Mouse (Mus musculus) adrenal gland, adult 2 months (tissue): Measurements from ENCODE around the gene Scn2a. TPM values are rescaled to one million over a fixed set of nuclear protein-coding genes. Genes with fewer than 3 reads are reported as not detected.
A peak's percentile ranks its signal among the peaks of the same experiment; 100 is the strongest.

Experiments used
- DNase-seq: peaks from one replicate; pipeline ENCODE4 v3.0.0; 2021
- long read RNA-seq: library from polyadenylated mRNA; stranded (forward); transcript quantifications from one replicate; pipeline ENCODE4 v2.0.0, GENCODE M21; 2021
- polyA plus RNA-seq: library from polyadenylated mRNA; depleted of rRNA; stranded (reverse); fragments of >200 nt; gene quantifications from 2 replicates; pipeline ENCODE4 v1.2.3, GENCODE M21; 2012; rRNA removed
- total RNA-seq, 2 experiments: library from RNA; stranded (reverse); gene quantifications; 2 replicates each; pipeline ENCODE4 v1.2.3; 2021

Gene Scn2a
- total RNA-seq: 1 to 10 TPM in 1 of 2 experiments, under 1 TPM in 1; 0.55 to 1.2 TPM
- 0.07 and 0.10 TPM in 2 replicates for polyA plus RNA-seq
- long read RNA-seq, partial matches to known transcripts: 0 of 1 reads
- long read RNA-seq, other reads (novel, unspliced or antisense): 1 of 1 reads

GRCm38 (mm10) chr2:65620556-65621166 lies at the start of gene Scn2a:
Gene Scn2a (plus strand): TSS chr2:65620771.
- DNase-seq: peak; percentile 21

DNA sequence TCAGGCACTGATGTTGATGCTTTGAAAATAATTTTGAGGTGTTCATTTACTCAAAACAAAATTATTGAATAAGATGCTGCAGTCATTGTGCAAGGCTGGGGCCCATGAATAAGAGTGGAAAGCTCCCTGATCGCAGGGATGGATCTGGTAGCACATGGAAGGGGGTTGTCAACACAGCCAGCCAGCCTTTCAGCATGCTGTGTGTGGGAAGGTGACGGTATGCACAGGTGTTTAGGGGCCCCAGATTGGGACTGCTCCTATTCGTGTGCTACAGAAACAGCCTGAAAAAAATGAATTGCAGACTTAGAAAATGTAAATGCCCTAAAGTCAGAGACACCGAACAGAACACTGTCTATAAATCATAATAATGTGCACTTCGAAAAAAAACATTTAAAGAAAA lies 32.9 kb upstream of the Scn2a start:
- DNase-seq: no peak

DNA sequence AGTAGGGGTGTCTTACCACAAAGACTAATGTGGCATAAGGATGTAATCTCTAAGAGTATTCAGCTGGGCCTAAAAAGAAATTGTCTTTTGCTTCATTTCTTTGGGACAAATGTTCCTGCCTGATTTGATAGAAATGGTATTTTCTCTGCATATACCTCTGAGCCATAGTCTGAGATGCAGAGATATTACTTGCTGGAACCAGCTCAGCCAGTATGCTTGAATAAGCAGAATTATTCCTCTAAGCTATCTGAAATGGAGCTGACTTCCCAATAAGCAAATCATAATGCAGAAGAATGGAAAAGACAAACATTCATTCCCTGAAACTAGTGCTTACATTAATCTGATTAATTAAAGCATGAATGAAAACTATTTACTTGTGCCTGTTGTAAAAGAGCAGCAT lies 12.8 kb upstream of the Scn2a start:
- no peak for DNase-seq

- no peak for DNase-seq
These were observed 8.7 kb upstream of the Scn2a start for GRCm38 (mm10) chr2:65611887-65612286.

- DNase-seq: peak; percentile 15
These were observed 790 bp upstream of the Scn2a start for GRCm38 (mm10) chr2:65619781-65620180.

- DNase-seq: no peak
These were observed 683 bp downstream of the Scn2a start for GRCm38 (mm10) chr2:65621254-65621653.

- DNase-seq: no peak
These were observed 1.3 kb downstream of the Scn2a start for GRCm38 (mm10) chr2:65621838-65622237.

DNA sequence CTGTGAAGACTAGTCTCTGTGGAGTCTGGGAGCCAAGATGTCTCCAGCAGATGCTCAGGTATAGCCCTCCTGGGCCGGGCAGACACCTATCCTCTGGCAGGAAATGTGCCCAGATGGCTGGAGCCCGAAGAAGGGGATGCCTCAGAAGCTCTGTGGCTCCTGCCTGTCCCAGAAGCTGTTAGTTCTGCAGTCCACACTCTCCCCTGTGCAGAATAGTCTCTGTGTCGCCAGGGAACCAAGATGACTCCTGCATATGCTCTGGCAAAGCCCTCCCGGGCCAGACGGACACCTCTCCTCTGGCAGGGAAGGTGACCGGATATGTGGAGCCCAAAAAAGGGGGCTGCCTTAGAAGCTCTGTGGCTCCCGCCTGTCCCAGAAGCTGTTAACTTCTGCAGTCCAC lies 32.1 kb downstream of the Scn2a start:
- no peak for DNase-seq

GRCm38 (mm10) chr2:65657031-65657430 lies 36.5 kb downstream of the Scn2a start:
- DNase-seq: no peak

GRCm38 (mm10) chr2:65658430-65658829 lies 37.9 kb downstream of the Scn2a start:
- no peak for DNase-seq

DNA sequence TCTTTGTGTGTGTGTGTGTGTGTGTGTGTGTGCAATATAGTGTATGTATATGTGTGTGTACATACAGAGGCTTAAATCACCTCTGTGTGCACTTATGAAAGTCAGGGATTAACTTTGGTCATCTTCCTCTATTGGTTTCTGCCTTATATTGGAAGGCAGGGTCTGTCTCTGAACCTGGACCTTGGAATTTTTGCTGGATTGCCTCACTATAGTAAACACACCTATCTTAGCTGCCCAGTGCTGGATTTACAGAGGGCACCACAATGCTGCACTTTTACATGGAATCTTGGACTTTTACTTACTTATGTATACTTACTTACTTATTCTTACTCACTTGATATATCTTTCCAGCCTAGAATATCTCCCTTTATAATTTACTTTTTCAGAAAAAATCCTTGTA lies 43.3 kb downstream of the Scn2a start:
- no peak for DNase-seq

DNA sequence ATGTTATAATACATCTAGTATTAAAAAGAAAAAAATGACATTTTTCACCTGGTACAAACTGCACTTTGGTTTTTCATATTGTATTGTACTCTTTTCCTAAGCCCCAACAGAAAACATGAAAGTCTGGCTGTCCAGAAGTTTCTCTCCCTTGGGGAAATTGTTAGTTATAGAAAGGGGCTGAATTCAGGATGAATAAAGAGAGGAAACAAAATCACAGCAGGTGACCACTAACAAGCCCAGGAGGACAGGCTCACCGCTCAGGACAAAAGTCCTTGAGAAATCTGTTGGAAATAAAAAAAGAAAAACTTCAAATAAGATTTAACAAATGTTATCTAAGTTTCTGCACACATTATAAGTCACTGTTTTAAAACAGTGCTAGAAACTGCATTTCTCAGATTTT lies 43.9 kb downstream of the Scn2a start:
- no peak for DNase-seq

GRCm38 (mm10) chr2:65665180-65665579 lies 44.6 kb downstream of the Scn2a start:
- DNase-seq: no peak

DNA sequence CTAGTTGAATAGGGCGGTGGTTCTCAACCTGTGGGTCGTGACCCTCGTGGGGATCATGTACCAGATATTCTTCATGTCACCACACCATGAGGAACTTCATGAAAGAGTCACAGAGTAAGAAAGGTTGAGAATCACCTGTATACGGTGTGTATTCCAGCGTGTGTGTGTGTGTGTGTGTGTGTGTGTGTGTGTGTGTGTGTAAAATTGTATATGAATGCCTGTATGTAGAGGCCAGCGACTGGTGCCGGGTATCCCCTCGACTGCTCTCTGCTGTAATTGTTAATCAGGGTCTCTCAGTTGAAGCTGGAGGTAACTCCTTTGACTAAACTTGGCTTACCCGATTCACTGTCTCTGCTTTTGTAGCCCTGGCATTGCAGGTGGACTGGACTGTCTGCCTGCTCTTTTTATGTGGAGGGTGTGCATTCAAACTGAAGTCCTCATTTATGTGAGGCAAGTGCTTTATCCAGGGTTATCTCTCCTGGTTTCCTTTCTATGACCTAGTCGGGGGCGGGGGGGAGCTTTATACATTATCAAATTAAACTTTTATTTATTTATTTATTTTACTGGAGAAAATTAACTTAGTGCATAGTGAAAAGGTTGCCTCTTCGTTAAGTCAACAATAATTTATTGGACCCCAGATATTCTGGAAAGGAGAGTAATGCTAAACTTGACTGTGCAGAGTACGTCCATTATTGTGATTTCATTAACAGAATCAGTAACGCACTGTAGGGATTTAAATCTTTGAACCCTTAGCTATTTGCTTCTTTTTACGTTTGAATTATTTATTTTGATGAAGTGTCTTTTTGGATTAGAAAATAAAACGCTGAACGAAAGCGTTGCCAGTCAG lies 47.2 kb downstream of the Scn2a start:
- DNase-seq: no peak

- DNase-seq: peak; percentile 62
These were observed 48.0 kb downstream of the Scn2a start for GRCm38 (mm10) chr2:65668437-65669135.

GRCm38 (mm10) chr2:65669561-65669960 lies 49.0 kb downstream of the Scn2a start:
- DNase-seq: no peak

DNA sequence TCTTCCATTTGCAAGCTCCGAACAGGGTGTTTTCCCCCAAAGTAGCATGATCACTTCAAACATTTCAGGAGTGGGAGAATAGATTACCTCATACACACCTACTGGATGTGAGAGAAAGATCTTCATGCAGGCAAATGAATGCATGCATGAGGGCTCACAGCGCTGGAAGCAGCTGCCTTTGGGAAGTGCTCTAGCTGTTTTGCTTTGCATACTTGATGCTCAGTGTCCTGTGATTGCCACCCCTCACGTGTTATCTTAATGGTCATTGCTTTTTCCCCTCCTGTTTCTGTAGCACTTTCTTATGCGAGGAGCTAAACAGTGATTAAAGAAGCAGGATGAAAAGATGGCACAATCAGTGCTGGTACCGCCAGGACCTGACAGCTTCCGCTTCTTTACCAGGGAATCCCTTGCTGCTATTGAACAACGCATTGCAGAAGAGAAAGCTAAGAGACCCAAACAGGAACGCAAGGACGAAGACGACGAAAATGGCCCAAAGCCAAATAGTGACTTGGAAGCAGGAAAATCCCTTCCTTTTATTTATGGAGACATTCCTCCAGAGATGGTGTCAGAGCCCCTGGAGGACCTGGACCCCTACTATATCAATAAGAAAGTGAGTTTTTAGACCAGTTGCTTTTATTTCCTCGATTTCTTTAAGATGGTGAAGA lies 49.7 kb downstream of the Scn2a start:
- no peak for DNase-seq

GRCm38 (mm10) chr2:65679621-65680020 lies 59.0 kb downstream of the Scn2a start:
- no peak for DNase-seq

- no peak for DNase-seq
These were observed 64.6 kb downstream of the Scn2a start for GRCm38 (mm10) chr2:65685151-65685550.

DNA sequence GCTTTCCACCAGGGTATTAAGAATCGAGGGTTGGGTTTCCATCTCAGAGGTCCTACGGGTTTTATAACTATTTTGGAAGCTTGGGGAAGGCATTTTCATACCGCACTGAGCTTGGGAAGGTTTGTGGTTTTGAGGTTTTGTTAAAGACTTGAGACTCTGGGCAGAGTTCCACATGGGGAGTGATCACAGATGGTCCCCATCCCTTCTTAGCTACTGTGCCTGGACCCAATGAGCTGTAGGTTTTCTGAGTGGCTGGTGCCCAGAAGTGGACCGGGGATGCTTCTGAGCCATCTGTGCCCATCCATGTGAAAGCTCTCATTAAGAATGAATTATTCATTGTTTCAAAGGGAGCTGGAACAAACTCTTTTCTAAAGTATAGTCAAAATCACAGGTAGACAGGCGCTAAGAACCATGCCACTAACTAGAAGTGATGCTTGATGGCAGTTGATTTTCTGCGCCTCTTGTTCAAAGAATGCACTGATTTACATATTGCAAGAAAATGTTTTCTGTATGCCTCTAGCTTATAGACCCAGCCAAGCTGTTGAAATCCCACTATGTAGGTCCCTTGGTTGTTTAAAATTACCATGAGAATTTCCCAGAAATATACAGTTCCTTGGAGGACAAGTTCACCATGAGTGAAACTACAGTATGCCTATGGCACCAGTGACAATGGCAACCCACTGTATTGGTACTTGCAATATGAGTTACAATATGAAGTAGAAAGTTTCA lies 70.0 kb downstream of the Scn2a start:
- no peak for DNase-seq

- no peak for DNase-seq
These were observed 73.9 kb downstream of the Scn2a start for GRCm38 (mm10) chr2:65694485-65694884.

- no peak for DNase-seq
These were observed 74.5 kb downstream of the Scn2a start for GRCm38 (mm10) chr2:65695061-65695460.
